Mouse (Mus musculus) monocyte, adult 2 months (primary cell): Measurements from ENCODE around the gene Gm11562.
"Not testable (repeated sequence)": the region's sequence is repeated elsewhere in the genome, so short reads cannot be mapped to it uniquely, and the experiment has no call there.

Source experiments
- DNase-seq, 2 experiments: peaks; one replicate each; pipeline ENCODE4 v3.0.0; 2022; ENCODE audit warnings: low spot score in 2 of 2, low read depth in 1 of 2

Gene Gm11562

DNA sequence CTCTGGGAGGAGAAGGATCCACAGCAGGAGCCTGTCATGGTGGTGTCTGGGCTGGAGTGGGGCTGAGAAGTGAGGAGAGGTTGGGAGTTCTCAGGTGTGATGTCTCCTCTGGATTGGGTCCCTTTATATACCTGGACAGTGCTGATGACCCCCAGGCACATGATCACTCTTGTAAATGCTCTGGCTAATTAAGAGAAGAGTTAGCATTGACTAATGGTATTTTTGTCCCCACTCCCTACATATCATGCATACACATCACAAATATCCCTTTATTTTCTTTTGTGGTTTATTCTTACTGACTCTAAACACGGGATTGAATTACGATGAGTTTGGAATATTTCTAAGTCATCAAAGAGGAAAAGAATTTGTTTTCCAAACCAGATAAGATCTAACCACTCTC lies at the start of gene Gm11562:
Gene Gm11562 (minus strand): TSS at position 101 of the 400 bp plus-strand sequence.
- no peak for DNase-seq

DNA sequence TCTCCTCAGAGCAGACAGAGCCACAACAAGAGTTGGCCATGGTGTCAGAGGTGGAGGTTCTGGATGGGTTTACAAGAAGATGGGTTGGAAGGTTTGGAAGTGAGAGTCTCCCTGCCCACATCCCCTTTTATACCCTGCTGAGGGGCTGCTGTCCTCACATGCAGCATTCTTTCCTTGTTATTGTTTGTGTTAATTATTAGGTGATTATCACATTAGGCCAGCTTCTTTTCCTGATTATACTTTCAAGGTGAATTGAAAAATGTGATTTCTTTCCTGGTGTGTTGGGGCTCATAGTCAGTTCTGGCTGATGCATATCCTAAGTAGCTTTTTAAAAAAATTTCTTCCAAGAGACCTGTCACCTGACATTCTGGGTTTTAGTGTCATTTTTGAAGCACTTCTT lies 45.6 kb upstream of the Gm11562 start, which contains the start of gene Krtap4-6:
Gene Krtap4-6 (minus strand): TSS at position 101 of the 400 bp plus-strand sequence.
- DNase-seq, result no peak

DNA sequence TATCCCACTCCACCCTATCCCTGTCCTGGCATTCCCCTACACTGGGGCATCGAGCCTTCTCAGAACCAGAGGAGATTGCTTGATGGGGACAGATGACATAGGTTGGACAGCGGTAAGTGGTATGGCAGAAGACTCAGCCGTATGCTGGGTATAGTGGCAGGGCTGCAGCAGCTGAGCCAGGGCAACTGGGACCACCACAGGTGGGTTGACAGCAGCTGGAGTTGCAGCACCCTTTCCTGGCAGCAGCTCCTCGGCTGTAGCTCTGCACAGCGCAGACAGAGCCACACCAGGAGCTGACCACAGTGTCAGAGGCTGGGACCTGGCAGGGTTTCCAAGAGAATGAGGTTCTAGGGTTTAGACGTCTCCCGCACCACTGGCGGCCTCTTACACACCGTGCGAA lies 42.6 kb upstream of the Gm11562 start:
- no peak for DNase-seq

DNA sequence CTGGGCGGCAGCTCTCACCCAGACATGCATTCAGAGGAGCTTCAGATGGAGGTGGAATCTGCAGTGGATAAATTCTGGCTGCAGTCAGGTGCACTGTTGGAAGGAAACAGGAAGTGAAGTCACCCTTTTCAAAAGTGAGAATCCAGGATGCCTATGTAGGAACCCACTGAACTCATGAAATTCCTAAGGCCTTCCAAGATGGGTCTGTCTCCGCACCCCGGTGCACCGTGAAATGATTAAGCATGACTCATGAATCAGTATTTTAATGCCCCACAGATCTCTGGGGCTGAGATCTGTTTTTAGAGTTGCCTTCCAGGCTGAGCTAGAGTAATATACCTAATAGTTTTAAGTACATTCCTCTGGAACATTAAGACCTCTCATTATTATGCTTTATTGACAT lies 39.0 kb upstream of the Gm11562 start:
- no peak for DNase-seq

DNA sequence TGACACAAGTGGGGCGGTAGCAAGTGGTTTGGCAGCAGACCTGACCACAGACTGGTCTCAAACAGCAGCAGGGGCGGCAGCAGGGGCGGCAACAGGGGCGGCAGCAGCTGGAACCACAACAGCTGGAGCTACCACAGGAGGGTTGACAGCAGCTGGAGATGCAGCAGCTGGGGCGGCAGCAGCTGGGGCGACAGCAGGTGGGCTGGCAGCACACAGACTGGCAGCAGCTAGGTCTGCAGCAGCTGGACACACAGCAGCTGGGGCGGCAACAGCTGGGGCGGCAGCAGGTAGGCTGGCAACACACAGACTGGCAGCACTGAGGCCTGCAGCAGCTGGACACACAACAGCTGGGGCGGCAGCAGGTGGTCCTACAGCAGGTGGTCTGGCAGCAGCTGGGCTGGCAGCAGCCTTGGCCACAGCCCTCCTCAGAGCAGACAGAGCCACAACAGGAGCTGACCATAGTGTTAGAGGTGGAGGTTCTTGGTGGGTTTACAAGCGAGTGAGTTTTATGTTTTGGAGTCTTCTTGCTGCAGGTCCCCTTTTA lies 38.3 kb upstream of the Gm11562 start, which contains the start of gene Gm11563:
Gene Gm11563 (minus strand): TSS at position 494 of the 544 bp plus-strand sequence.
- not testable (repeated sequence) for DNase-seq

DNA sequence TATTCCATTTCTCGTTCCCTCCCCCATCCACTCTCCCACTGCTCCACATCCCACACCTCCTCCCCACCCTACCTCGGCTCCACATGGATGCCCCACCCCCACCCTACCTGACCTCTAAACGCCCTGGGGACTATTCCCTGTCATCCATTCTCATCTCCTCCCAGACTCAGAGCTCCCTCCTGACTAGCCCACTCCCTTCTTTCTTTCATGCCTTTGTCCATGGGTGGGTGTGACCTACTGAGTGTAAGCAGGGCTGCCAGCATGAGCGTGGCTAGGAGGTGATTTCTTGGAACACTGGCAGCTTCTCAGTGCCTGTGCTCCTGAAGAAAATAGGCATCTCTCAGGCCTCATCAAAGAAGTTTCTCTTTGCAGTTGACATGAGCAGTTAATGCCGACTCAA lies 36.8 kb upstream of the Gm11562 start:
- no peak for DNase-seq

DNA sequence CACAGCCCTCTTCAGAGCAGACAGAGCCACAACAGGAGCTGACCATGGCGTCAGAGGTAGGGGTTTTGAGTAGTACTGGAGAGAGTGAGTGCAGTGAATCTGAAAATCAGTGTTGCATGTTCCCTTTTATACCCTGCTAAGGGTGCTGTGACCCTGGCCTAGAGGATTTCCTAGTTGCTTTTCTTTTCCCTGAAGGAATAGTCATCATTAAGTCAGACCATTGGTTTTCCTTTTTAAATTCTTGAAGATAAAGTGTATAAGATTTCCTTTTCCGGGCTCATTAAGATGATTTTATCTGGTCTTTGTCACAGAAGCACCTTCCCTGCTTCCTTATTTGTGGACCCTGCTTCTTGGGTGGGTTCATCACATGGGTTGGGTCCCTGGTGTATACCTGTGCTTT lies 29.9 kb upstream of the Gm11562 start, which contains the start of gene Gm11555:
Gene Gm11555 (minus strand): TSS at position 101 of the 400 bp plus-strand sequence.
- no peak for DNase-seq

DNA sequence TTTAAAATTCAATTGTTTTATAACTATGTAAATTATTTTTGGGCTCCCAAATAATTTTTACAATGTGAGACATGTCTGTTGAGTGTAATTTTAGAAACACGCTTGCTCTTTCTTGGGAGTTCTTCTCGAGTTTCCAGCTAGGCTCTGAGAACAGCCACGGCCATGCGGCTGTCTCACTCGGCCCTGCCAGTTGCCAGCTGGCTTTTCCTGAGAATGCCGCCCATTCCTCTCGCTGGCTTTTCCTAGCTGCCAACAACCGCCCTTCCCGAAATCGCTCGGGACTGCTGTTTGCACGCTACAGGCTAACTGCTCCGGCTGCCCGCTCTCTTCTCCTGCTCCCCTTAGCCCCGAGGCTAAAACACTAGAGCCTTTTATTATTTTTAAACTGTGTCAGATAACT lies 26.2 kb upstream of the Gm11562 start:
- DNase-seq, result no peak

DNA sequence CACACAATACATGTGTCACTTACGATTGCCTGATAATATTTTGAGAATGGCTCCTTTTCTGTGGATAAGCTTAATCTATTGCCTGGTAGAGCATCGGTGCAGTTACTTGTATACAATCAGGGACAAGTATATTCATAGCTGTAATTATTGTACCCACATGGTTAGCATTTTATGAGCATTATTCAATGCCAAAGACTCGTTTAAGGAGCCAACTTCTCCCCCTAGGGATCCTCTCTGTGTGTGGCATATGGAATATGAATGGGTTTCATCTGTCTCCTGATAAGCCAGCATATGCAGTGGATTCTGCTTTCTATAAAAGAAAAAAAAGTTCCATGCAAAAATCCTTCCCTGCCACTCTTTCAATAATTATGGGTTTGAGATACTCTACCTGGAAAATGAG lies 24.1 kb upstream of the Gm11562 start:
- no peak for DNase-seq

DNA sequence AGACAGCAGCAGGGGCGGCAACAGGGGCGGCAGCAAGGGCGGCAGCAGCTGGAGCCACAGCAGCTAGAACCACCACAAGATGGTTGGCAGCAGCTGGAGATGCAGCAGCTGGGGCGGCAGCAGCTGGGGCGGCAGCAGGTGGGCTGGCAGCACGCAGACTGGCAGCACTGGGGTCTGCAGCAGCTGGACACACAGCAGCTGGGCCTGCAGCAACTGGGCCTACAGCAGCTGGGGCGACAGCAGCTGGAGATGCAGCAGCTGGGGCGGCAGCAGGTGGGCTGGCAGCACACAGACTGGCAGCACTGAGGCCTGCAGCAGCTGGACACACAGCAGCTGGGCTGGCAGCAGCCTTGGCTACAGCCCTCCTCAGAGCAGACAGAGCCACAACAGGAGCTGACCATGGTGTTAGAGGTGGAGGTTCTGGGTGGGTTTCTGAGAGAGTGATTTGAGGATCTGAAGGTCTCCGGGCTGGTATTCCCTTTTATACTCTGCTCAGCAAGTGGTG lies 23.5 kb upstream of the Gm11562 start, which contains the start of gene Krtap4-7:
Gene Krtap4-7 (minus strand): TSS at position 455 of the 505 bp plus-strand sequence.
- DNase-seq, result not testable (repeated sequence)

DNA sequence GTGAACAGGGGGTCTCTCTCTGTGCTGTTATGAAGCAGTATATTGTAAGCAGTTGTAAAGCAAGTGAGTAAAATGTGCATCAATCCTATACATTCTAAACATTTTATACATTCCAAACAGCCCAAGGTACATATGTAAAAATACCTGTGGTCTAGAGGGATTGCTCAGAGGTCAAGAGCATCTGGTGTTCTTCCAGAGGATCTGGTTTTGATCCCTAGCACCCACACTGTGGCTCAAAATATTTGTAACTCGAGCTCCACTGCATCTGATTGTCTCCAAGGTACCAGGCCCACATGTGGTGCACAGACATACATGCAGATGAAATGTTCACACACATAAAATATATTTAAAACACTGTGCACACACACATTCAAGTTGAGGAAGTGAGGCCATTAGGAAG lies 20.7 kb upstream of the Gm11562 start:
- no peak for DNase-seq

DNA sequence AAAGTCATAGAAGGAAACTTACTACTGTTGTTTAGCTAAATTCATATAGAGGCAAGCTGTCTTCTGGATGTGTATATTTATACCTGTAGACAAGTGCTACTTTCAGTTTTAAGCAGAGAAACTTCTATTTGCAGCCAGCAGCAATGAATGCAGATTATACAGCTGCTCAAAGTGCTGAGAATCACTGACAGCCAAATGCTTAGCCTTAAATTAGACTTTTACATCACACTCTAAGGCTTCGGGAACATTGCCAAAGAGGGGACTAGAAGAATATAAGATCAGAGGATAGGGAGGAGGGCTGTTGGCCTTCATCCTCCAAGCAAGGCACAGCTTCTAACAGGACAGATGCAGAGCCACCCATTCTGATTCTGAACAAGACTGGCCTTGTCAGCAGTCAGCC lies 16.9 kb upstream of the Gm11562 start:
- DNase-seq, result no peak

DNA sequence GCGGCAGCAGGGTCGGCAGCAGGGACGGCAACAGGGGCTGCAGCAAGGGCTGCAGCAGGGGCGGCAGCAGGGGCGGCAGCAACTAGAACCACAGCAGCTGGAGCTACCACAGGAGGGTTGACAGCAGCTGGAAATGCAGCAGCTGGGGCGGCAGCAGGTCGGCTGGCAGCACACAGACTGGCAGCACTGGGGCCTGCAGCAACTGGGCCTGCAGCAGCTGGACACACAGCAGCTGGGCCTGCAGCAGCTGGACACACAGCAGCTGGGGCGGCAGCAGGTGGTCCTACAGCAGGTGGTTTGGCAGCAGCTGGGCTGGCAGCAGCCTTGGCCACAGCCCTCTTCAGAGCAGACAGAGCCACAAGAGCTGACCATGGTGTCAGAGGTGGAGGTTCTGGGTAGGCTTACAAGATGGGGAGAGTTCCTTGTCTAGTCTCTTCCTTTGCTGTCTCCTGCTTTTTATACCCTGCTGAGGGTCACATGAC lies 14.5 kb upstream of the Gm11562 start, which contains the start of gene Krtap4-2:
Gene Krtap4-2 (minus strand): TSS at position 432 of the 482 bp plus-strand sequence.
- DNase-seq, result no peak

DNA sequence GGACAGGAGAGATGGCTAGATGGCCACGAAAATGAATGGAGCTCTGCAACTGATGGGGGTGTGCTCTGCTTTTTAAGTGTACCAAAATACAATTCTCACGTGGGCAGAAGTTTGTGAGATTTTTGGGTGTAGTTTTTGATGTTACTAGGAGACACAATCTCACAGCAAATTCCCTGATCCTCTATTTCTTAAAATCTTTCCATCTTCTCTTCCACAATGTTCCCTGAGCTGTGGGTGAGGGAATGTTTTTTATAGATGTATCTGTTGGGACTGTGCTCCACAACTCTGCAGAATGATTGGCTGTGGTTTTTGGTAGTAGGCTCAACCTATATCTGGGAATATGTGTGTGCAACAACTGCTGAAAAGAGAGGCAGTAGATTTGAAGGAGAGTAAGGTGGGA lies 13.1 kb upstream of the Gm11562 start:
- no peak for DNase-seq

DNA sequence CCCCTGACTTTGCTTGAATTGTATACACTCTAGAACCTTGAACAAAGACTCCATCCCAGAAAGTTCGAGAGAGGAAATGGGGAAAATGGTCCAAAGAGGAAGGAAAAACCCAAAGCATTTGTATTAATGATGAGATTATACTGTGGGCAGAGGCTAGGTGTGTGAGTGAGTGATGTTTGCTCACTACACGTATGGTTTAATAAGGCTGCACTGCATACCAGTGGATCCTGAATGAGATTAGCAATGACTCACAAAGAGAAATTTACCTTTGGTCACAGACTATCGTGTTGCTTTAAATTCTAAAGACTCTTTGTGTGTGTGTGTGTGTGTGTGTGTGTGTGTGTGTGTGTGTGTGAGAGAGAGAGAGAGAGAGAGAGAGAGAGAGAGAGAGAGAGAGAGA lies 10.7 kb upstream of the Gm11562 start:
- no peak for DNase-seq

DNA sequence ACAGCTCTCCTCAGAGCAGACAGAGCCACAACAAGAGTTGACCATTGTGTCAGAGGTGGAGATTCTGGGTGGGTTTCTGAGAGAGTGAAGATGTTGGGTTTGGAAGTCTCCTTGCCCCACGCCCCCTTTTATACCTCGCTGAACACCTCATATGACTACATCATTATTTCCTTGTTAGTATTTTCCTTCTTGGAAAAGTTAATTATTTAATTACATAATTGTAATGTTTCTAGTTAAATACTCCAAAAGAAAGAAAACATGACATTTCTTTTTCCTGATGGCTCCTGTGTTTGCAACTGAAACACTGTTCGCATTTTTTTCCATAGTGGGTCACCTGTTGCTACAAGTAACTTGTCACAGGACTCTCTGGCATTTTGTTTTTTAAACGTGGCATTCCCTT lies 7.9 kb upstream of the Gm11562 start, which contains the start of gene Krtap4-1:
Gene Krtap4-1 (minus strand): TSS at position 101 of the 400 bp plus-strand sequence.
- no peak for DNase-seq

DNA sequence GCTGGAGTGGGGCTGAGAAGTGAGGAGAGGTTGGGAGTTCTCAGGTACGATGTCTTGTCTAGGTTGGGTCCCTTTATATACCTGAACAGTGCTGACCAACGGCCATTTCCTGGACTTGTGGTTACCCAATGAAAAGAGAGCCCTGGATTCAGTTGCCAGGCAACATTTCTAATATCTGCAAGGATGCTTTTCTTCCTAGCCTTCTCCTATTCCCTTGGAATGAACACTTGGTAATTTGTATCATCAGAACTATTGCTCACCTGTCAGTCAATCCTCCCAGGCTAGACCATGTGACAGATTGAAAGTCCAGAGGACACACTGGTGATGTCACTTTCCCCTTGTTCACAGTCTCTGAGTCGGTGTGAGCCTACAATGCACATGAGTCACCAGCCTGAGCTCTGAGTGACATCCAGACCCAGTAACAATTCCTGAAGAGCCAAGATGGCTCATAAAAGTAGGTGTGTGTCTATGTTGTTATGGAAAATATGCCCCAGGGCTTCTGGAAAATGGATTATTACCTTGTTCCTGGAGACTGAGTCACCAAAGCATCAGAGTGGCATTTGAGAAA lies 5.4 kb downstream of the Gm11562 start, which contains the start of gene Krtap2-4:
Gene Krtap2-4 (minus strand): TSS at position 51 of the 568 bp plus-strand sequence.
- DNase-seq, result no peak

DNA sequence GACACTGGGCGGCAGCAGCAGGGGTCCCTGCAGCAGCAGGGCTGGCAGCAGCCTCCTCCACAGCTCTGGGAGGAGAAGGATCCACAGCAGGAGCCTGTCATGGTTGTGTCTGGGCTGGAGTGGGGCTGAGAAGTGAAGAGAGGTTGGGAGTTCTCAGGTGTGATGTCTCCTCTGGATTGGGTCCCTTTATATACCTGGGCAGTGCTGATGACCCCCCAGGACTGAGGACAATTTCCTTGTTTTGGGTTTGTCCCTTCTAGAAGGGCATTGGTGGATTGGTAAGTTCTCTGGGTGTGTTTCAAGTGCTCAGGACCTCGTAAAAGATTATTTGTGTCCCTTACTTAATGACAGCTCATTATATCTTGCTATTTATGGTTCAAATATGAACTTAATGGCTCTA lies 10.1 kb downstream of the Gm11562 start, which contains the start of gene Gm11937:
Gene Gm11937 (minus strand): TSS at position 101 of the 400 bp plus-strand sequence.
- not testable (repeated sequence) for DNase-seq

DNA sequence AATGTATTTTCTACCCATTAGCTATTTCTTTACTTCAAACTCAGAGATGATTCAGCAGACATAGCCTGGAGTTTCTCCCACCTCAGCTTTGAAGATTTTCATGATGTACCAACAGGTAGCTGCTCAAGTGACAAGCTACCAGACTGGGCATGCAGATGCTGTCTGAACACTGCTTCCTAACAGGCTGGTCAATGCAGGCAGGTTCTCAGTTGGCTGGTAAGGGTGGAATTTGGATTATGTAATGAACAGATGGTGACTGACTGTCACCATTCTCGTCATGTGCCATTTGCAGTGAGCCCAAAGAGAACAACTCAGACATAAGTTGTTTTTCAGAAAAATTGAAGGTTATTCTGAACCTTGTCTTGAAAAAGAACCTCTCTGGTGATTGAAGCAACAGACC lies 11.1 kb downstream of the Gm11562 start:
- no peak for DNase-seq

DNA sequence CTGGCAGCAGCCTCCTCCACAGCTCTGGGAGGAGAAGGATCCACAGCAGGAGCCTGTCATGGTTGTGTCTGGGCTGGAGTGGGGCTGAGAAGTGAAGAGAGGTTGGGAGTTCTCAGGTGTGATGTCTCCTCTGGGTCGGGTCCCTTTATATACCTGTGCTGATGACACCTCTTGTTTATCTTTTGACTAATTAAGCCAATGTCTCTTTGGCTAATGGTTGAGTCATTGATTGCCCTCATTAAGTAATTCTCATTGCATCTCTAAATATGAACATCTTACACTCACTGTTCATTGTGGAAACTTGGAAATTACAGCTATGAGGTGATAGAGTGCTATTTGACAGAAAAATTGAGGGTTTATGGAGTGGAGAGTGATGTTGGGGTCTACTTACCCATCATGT lies 17.0 kb downstream of the Gm11562 start, which contains the start of gene Gm11938:
Gene Gm11938 (minus strand): TSS at position 101 of the 400 bp plus-strand sequence.
- DNase-seq, result not testable (repeated sequence)

DNA sequence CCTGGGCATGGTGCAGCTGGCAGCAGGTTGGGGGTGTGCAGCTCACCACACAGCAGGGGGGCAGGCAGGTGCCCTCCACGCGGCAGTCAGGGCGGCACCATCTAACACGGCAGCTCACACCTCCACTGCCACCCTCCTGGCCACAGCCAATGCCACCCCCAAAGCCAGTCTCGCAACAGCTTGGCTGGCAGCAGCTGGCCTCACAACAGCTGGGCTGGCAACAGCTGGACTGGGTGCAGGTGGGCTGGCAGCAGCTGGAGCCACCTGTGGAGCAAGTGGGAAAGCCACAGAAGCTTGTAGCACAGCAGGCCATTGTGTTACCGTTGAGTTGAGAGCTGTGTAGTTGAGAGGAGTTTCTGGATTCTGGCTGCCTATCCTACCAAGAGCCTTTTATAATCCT lies 22.5 kb downstream of the Gm11562 start, which contains the start of gene Krtap9-3:
Gene Krtap9-3 (minus strand): TSS at position 364 of the 400 bp plus-strand sequence.
- DNase-seq, result not testable (repeated sequence)

DNA sequence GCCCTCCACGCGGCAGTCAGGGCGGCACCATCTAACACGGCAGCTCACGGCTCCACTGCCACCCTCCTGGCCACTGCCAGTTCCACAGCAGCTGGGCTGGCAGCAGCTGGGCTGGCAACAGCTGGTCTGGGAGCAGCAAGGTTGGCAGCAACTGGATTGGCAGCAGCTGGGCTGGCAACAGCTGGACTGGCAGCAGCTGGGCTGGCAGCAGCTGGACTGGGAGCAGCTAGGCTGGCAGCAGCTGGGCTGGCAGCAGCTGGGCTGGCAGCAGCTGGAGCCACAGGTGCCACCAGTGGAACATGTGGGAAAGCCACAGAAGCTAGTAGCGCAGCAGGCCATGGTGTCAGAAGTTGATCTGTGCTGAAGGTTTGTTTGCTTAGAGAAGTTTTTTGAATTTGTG lies 29.3 kb downstream of the Gm11562 start, which contains the start of gene Krtap1-3:
Gene Krtap1-3 (minus strand): TSS at position 359 of the 400 bp plus-strand sequence.
- no peak for DNase-seq
